Mouse (Mus musculus) spleen, postnatal 10 days (tissue): ENCODE measurements around the gene Smco3.

Experiments used
- DNase-seq, 2 experiments: peaks; one replicate each; pipeline ENCODE4 v3.0.0; 2021 to 2022; ENCODE audit warnings: low spot score in 2 of 2

Gene Smco3

DNA sequence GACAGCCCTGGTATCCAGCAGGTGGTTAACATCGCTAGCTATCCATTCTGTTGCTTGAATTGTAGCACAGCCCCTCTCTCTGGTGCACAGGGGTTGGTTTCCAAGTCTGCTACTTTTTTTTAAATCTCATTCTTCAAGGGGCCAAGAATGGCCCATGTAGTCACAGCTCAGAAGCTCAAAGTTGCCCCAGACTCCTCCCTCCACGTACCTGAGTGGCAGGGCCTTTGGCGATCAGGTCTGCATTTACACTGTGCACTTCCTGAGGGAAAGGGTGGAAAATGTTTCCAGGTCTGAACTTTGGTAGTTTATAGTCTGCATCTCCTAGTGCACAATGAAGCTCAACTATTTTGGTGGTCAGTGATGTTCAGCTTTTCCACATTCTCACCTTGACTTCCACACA, 12.0 kb upstream of the Smco3 start:
- no peak for DNase-seq

DNA sequence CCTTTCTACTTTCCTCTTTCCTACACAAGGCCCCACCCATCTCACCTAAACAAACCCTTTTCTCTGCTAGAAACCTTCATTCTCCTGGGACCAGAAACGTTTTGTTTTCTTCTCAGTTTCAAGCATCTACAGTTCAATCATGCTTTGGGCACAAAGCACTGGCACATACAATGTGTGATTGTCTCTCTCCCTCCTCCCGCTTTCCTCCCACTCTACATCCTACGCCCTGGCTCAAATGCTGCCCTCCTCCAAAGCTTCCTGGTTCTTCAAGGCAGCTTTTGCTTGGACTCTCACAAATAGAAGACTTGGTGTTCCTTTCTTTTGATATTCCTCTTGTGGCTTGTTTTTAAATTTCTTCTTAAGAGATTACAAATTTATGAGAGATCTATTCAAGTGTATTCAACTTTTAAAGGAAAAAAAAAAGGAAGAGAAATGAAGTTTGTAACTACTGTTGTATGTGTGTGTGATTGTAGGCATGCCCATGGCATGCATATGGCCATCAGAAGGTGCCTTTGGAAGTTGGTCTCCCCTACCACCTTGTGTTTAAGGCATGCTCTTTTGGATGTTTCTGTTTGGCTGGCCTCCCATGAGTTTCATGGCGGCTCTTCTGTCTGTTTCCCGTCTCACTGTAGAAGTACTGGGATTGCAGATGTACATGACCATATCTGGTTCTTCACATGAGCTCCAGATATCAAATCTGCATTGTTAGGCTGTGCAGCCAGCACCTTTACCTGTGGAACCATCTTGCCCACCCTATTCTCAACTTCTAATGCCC, 10.6 kb upstream of the Smco3 start:
- no peak for DNase-seq

DNA sequence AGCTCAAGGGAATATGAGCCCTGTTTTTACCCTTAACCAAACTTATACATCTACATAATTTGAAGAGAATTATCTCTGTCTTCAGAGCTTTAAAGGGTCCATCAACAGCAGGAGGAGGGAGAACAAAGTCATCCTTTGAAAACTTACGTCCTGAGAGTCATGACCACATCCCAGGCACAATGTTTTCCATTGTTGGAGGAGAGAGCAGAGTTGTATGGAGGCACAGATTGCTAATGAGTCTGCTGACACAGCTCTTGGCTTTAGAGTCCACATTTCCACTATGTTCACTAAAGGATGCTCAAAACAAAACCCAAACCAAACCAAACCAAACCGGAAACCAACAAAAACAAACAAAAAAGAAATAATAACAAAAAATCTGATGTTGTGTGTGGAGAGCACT, 9.7 kb upstream of the Smco3 start:
- DNase-seq, result no peak

DNA sequence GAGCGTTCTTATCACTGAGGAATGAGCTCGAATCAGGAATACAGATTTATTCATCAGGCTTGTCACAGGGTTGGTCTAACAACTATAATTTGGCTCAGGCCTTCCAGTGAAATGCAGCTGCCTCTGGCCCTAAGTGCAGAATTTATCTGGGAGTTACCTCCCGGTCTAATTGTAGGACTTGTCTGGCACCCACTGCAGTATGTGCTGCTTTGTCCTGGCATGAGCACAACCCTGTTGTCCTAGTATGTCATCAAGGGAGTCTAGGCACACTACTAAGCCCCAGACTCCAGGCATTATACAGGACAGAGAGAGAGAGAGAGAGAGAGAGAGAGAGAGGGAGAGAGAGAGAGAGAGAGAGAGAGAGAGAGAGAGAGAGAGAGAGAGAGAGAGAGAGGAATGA, 2.1 kb upstream of the Smco3 start:
- no peak for DNase-seq

DNA sequence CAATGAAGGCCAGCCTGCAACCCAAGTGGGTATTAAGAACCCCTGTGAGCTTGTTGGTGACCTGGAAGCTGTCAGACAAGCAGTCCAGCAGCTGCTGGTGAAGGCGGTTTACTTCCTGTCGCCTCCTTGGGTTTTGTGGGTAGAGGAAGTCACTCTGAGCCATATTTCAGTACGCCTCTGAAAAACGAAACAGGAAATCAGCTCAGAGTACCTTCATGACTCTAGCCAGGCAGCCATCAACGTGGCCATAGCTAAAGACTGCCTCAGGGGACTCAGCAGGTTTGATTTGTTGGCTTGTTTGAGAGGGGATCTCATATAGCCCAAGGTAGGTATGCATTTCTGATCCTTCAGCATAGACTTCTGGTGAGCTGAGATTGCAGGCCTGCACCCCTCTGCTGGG, 3.5 kb downstream of the Smco3 start:
- no peak for DNase-seq

DNA sequence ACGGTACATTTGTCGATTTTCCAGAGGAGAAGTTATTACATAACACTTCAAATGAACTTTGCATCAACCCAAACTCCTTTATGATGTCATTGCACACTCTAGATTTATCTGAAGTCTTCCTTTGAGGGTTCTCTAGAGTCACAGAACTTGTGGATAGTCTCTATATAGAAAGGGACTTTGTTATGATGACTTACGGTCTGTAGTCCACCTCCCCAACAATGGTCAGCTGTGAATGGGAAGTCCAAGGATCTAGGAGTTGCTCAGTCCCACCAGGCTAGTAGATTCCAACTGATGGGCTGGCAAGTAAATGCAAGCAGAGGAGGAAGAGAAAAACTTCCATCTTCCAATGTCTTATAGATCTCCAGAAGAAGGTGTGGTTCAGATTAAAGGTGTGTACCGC, 6.6 kb downstream of the Smco3 start:
- DNase-seq, result no peak

DNA sequence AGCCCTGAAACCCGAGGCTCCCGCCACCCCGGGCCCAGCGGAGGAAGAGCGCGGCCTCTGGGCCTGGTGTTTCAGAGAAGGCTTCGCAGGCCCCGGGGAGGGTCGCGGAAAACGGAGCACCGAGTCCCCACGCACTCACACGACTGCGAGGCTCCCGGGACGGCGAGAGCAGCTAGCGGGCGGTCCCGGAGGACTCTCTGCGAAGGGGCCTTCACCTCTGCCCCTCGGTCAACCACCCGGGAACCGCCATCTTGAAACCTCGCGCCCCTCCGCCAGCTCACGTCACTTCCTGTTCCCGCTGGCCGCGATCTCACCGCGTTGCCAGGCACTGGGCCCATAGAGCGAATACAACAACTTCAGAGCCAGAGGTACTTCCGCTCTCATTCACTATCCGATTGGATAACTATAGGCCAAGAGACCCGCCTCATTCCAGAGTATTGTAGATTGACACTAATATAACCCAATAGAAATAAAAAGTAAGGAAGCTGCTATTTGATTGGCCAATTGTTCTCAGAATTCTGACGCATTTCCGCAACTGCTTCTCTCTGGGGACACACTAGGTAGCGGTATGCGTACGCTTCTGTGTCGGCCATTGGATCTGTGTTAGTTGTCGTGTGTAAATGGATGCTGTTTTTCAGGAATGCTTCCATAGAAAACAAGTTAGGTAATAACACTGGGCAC, 7.2 kb downstream of the Smco3 start, which contains the start of gene Wbp11:
Gene Wbp11, minus strand, starts transcription at position 353 of the 681 bp plus-strand sequence.
- DNase-seq, result peak; percentile 88 to 95

DNA sequence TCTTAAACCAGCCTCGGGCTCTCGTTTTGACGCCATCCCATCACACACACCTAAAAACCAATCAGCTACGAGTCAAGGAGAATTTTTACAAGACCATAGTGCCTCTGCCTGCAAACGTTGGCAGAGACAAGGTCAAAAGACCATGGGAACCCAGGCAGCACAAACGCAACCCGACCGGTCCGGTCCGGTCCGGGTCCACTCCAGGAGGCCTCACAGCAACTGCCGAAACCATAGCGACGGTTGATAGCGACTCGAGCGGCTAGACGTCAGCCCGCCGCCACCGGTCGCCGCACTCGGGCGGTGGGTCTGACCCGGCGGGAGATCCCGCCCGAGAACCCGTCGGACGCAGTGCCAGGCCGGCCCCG, 7.8 kb downstream of the Smco3 start, which contains the start of gene BC049715:
Gene BC049715, plus strand, starts transcription at position 111 of the 365 bp plus-strand sequence.
- DNase-seq, result no peak

DNA sequence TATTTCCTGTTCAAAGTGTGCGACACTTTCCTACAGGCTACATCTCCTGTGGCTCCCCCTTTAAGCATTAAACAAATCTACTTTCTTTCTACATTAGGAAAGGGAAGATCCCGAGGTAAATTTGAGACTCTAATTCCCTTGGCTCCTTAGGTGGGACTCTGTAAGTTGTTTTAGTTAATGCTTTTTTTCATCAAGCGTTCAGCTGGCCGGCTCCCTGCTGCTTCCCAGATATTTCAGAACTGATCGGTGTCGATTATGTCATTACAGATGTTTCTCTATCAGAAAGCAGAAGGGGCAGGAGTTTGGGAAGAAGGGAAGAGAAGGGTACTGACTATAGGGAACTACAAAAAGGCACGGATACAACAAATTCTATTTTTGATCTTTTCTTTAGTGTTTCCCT, 8.1 kb downstream of the Smco3 start:
- no peak for DNase-seq

DNA sequence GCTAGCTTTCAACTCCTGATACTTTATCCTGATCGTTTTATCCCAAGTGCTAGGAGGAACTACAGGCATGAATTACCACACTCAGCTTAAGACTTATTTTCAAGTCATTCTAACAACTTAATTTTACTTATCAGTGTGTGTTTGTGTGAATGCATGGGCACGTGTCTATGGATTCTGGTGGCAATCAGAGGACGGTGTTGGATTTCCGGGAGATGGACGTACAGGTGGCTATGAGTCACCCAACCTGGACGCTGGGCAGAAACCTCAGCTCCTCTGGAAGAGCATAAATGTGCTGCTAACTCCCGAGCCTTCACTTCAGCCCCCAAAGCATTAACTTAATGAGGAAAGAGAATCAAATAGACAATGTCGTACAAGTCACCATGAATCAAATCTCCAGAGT, 10.3 kb downstream of the Smco3 start:
- DNase-seq, result no peak

DNA sequence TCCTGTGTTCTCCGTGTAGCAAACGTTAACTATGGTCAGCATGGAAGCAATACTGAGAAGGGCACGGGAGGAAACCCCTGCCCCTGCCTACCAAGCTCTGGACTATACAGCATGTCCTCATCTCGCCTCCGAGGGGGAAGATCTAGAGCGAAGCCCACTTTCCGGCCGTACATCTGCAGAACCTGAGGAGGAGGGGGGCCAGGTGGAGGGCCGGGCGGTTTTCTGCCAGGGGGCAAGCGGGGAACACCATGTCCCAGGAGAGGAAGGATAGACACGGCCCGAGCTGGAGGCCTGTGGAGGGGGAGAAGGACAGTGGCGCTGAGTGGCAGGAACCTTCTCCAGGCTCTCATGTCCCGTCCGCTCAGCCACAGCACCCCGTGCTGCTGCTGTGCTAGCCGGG, 14.2 kb downstream of the Smco3 start:
- DNase-seq, result no peak

DNA sequence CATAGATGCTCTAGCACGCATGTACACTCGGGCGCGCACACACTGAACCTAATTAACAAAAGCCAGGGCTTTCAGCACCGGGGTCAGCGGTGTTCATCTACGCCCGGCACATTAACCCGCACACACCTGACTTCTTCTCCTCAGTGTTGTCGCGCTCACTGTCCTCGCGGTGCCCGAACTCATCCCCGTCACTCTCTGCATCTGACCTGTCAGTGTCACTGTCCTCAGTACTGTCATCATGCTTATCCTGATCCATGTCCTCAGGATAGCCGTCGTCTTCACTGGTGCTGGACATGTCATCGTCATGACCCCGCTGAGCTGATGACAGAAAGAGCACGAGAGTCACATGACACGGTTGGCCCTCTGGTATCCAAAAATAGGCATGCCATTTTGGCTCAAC, 14.9 kb downstream of the Smco3 start:
- DNase-seq, result no peak

DNA sequence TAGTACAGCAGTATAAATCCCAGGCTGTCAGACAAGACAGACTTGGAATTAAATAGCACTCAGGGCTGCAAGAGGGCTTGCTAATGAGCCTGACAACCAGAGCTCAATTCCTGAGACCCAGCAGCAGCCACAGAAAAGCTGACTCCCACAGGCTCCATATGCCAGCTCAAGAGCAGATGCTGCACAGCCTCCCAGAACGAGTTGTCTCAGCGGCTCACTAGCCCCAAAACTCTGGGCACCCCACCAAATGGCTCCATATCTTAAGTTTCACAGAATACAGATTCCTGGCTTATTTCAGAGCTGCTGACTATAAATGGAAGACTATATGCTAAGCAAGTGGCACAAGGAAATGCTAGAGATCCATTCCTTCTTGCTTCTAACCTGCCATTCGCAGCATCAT, 17.7 kb downstream of the Smco3 start:
- no peak for DNase-seq

DNA sequence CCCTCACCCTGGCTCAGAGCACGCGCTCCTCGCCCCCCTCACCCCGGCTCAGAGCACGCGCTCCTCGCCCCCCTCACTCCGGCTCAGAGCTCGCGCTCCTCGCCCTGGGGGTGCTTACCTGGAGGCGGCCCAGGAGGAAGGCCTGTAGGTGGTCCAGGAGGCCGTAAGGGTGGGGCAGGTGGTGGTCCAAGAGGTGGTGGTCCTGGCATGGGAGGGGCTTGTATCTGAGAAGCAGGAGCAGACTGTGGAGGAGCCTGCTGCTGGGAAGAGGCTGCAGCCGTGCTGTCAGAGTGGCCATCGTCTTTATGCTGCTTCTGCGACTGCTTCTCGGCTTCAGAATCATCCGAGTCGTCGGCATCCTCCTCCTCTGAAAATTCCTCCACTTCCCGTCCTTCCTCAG, 18.4 kb downstream of the Smco3 start:
- no peak for DNase-seq

DNA sequence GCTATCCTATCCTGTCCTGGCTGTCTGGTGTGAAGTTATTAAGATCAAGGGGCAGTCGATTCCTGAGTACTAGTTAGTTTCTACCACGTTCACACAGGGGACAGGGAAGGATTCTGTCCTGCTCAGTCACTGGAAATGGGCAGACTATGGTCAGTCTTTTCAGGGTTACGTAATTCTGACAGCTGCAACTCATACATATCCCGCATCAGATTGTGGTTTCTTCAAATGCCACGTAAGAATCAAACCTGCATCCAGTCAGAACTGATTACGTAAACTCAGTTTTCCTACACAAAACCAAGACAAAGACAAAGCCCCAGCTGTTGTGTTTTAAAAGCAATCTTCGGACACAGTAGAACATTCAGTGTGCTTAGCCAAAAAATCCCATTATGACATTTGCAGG, 19.9 kb downstream of the Smco3 start:
- no peak for DNase-seq

DNA sequence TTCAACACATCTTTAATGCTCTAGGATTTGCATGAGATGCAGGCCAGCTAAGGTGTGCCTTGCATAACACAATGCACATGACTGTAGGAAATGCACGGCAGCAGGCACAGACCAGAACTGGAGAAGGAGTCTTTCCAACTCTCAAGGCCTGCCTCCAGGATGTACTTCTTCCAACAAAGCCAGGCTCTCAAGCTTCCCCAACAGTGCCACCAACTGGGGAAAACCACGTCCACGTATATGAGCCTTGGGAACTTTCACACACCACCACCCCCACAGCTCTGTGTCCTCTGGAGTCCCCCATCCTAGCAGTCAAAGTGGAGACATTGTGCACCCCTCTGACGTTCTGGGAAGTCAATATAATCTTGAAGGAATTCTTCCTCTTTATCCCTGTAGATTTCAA, 22.1 kb downstream of the Smco3 start:
- DNase-seq, result no peak

DNA sequence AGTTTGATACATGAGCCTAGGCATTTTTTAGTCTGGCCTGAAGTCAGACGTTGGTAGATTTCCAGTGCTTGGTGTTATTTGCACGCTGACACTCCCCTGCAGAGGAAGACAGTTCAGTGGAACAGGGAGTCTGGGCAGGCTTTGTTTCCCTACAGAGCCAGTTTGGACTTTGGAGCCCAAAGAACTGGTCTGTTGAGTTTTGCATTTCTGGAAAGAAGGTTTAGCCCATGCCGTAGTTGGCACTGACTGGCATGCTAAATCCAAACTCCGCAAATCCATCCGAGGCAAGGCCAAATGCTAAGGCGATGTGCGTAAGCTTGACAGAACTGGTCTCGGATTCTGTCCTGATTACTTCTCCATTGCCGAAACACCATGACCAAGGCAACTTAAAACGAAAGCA, 24.1 kb downstream of the Smco3 start:
- DNase-seq, result no peak

DNA sequence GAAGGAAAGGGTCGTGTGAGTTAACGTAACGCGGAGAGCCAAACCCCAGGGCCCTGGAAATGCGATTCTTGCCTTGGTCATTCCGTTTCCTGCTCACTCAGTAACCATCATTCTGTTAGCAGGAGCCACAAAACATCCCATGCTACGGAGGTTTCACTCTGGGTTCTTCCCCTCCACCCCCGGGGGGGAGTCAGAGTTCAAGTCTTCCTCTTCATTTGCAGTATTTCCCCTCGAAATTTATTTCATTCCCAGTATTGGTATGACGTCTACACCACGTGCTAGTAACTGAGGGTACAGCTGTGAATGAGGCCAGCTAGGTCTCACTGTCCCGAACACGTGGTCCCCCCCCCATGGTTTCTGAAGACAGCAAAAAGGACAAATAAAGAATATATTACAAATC, 25.6 kb downstream of the Smco3 start:
- DNase-seq, result no peak

DNA sequence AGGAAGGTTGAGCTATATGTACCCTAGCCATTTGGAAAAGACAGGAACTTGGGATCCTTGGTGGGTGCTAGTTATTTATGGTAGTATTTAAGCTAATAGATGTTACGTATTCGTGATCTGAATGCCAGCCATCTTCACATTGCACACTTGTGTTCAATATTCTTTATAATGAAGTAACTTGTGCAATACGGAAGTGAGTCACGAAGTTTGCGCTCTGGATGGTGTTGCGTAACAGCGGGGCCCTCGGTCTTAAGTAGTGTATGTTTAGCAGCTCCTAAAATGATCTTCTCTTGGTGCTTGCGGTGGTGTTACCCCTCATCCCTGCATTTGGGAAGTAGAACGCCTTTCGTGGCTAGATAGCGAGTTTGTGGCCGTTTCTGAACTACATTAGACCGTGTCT, 26.2 kb downstream of the Smco3 start:
- DNase-seq, result peak in 1 of 2 experiments; percentile 69

DNA sequence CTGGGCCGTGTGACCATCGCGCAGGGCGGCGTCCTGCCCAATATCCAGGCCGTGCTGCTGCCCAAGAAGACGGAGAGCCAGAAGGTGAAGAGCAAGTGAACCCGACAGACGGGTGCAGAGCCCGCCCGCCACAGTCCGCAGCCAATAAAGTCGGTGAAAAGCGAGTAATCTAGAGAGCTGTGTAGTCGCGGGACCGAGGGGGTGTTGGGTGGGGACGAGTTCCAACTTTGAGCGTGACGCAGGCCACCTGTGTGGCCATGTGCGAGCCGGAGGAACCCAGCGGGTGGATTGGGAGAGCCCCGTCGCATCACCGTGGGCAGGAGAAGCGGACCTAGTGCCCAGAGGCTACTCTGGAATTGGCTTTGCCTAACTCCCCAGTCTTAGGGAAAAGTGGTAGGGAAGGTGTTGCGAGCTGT, 26.6 kb downstream of the Smco3 start:
- DNase-seq, result peak; percentile 69 to 72

DNA sequence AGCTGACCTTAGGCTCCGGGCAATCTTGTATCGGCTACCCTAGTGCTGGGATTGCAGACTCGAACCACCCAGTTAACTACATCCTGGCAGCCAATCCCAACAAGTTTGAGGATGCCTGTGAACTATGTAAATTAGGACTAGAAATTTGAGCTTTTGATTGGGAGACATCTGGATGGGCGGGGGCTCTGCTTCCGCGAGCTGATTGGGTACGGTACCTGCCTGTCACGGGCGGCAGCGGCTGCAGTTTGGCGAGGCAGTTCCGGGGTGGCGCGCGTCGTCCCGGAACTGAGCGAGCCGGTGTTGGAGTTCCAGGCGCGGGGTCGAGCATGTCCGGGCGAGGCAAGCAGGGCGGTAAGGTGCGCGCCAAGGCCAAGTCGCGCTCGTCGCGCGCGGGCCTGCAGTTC, 27.2 kb downstream of the Smco3 start, which contains the start of gene H2afj:
Gene H2afj, plus strand, starts transcription at position 231 of the 404 bp plus-strand sequence.
- DNase-seq, result peak; percentile 98

DNA sequence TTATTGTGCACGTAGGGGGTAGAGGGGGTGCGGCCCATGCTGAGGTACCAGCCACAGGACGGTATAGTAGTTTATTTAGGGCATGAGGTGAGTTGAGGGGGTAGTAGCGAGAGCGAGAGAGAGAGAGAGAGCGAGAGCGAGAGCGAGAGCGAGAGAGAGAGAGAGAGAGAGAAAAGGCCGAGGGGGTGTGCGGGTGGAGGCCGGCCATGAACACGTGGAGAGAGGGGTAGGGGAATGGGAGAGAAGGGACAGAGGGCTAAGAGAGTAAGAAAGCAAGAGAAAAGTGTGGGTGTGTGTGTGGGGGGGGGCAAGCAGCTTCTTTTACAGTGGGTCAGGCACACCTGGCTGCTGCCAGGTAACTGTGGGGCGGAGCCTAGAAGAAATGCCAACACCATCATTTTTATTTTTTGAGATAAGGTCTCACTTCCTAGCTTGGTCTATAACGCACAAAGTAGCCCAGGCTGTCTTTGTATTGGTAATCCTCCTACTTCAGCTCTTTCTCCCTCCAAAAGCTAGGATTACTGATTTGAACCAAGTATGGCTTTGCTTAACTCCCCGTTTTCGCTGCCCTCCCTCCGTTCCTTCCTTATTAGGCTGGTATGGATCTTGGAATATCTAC, 27.7 kb downstream of the Smco3 start:
- DNase-seq, result no peak

DNA sequence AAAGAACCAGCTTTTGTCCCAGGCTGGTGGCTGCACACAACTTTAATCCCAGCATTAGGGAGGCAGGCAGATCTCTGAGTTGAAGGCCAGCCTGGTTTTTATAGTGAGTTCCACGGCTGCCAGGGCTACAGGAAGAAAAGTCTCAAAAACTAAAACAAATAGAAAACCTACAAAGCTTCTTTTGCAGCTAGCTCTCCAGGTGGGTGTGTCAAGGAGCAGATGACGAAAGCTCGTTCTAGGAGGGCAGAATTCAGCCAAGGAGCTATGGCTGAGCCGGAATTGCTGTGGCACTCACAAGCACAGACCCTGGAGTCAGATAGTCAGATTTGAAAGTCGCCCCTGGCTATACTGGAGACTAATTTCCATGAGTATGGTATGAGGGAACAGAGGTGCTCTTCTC, 28.4 kb downstream of the Smco3 start:
- DNase-seq, result no peak
